Mouse (Mus musculus) hindbrain, embryonic 16.5 days (tissue): ENCODE measurements at regions not wholly inside any gene's neighbourhood (a gene's known extent, or its start where the extent isn't known, plus 50 kb on each side); places are given as distances from the start of the nearest gene placed in this dataset.

Source experiments
- ATAC-seq: fragments of 200-750 bp; cut with Nextera tagmentation; 2 replicates; pipeline ENCODE4 v1.8.0; 2017; ENCODE audit warnings: moderate TSS enrichment, moderate library complexity
- H3K27ac ChIP-seq: fragments of 300-500 bp; sonication (generic); 2 replicates; pipeline ENCODE4 v1.5.1; 2014; ENCODE audit warnings: low read depth, mild to moderate bottlenecking, control low read depth, low read length, moderate library complexity
- H3K27me3 ChIP-seq: fragments of 300-500 bp; sonication (generic); replicated peaks from 2 replicates; pipeline ENCODE4 v1.6.1; 2014; ENCODE audit warnings: low read length; ENCODE audit not compliant: control insufficient read depth, insufficient read depth
- H3K36me3 ChIP-seq: fragments of 300-500 bp; sonication (generic); 2 replicates; pipeline ENCODE4 v1.6.1; 2014; ENCODE audit warnings: mild to moderate bottlenecking, low read length, moderate library complexity, mixed read lengths; ENCODE audit not compliant: control insufficient read depth, insufficient read depth
- H3K4me1 ChIP-seq: fragments of 300-500 bp; sonication (generic); 2 replicates; pipeline ENCODE4 v1.6.1; 2014; ENCODE audit warnings: low read depth, low read length; ENCODE audit not compliant: control insufficient read depth, insufficient read depth
- H3K4me2 ChIP-seq: fragments of 300-500 bp; sonication (generic); 2 replicates; pipeline ENCODE4 v1.6.1; 2014; ENCODE audit warnings: mild to moderate bottlenecking, low read length, control low read depth, moderate library complexity
- H3K4me3 ChIP-seq: fragments of 300-500 bp; sonication (generic); 2 replicates; pipeline ENCODE4 v1.5.1; 2014; ENCODE audit warnings: mild to moderate bottlenecking, low read length, control low read depth, moderate library complexity
- H3K9ac ChIP-seq: fragments of 300-500 bp; sonication (generic); 2 replicates; pipeline ENCODE4 v1.6.1; 2014; ENCODE audit warnings: low read depth, mild to moderate bottlenecking, control low read depth, low read length, moderate library complexity
- H3K9me3 ChIP-seq: fragments of 300-500 bp; sonication (generic); 2 replicates; pipeline ENCODE4 v1.6.1; 2014; ENCODE audit warnings: mild to moderate bottlenecking, low read length, moderate library complexity; ENCODE audit not compliant: control insufficient read depth
- WGBS: fragments of 180-500 bp; shearing (Covaris S2); extraction: QIAGEN DNeasy Blood & Tissue Kit; methylation state at CpG from one replicate; pipeline ENCODE4 v1.1.7; 2014; 5-methylcytosine and 5-hydroxymethylcytosine counted together

GRCm38 (mm10) chr10:96466845-96467244, 150.0 kb upstream of the Btg1 start:
- Histone ChIP-seq H3K9ac (no peak overlapping the region), H3K9me3 (no peaks in the 10 kb centered on the region), H3K36me3 (no peaks in the 10 kb centered on the region), H3K27me3 (no peaks in the 10 kb centered on the region), H3K4me1 (no peaks in the 10 kb centered on the region), H3K4me2 (no peak overlapping the region), H3K27ac (no peak overlapping the region), H3K4me3 (no peak overlapping the region)
- 89% methylated on average over 3 of the region's 3 CpGs for WGBS
- ATAC-seq, result no peak

GRCm38 (mm10) chr10:96467661-96468060, 149.1 kb upstream of the Btg1 start:
- no peak overlapping the region for H3K4me2 ChIP-seq

GRCm38 (mm10) chr10:96471523-96471922, 145.3 kb upstream of the Btg1 start:
- Histone ChIP-seq H3K4me2 (no peak overlapping the region), H3K9me3 (no peaks in the 10 kb centered on the region), H3K4me1 (no peaks in the 10 kb centered on the region), H3K27me3 (no peaks in the 10 kb centered on the region), H3K27ac (no peak overlapping the region), H3K4me3 (no peak overlapping the region), H3K36me3 (no peaks in the 10 kb centered on the region), H3K9ac (no peak overlapping the region)
- ATAC-seq, result no peak

More at GRCm38 (mm10) chr10:96467661-96468060, 149.1 kb upstream of the Btg1 start:
- H3K9me3 ChIP-seq, result no peaks in the 10 kb centered on the region
- H3K27me3 ChIP-seq, result no peaks in the 10 kb centered on the region
- H3K36me3 ChIP-seq, result no peaks in the 10 kb centered on the region
- 84% methylated on average over 4 of the region's 4 CpGs for WGBS
- H3K4me1 ChIP-seq, result no peaks in the 10 kb centered on the region
- H3K9ac ChIP-seq, result no peak overlapping the region
- no peak overlapping the region for H3K27ac ChIP-seq
- no peak overlapping the region for H3K4me3 ChIP-seq
- ATAC-seq, result no peak

- ATAC-seq, result no peak
- H3K4me3 ChIP-seq, result no peak overlapping the region
Observed at GRCm38 (mm10) chr10:96479350-96479749, 137.5 kb upstream of the Btg1 start.

GRCm38 (mm10) chr10:96479786-96480185, 137.0 kb upstream of the Btg1 start:
- no peak overlapping the region for H3K4me3 ChIP-seq
- H3K9ac ChIP-seq, result no peak overlapping the region
- no peaks in the 10 kb centered on the region for H3K9me3 ChIP-seq
- ATAC-seq, result 0 out of 2 replicates have a peak, but pooled peaks have one; percentile 26
- H3K27ac ChIP-seq, result no peak overlapping the region; the same call in 1 of the 2 replicates
- H3K36me3 ChIP-seq, result no peaks in the 10 kb centered on the region
- no peaks in the 10 kb centered on the region for H3K4me1 ChIP-seq
- WGBS, result 50% methylated on average over 8 of the region's 8 CpGs
- H3K27me3 ChIP-seq, result no peaks in the 10 kb centered on the region
- no peak overlapping the region for H3K4me2 ChIP-seq

More at GRCm38 (mm10) chr10:96479350-96479749, 137.5 kb upstream of the Btg1 start:
- 71% methylated on average over 12 of the region's 12 CpGs for WGBS
- Histone ChIP-seq H3K9me3 (no peaks in the 10 kb centered on the region), H3K4me1 (no peaks in the 10 kb centered on the region), H3K27me3 (no peaks in the 10 kb centered on the region), H3K4me2 (no peak overlapping the region), H3K9ac (no peak overlapping the region), H3K27ac (no peak overlapping the region; the same call in 1 of the 2 replicates), H3K36me3 (no peaks in the 10 kb centered on the region)

GRCm38 (mm10) chr10:96480453-96481324, 136.1 kb upstream of the Btg1 start:
- Histone ChIP-seq H3K36me3 (no peaks in the 10 kb centered on the region), H3K9me3 (no peaks in the 10 kb centered on the region), H3K4me1 (no peaks in the 10 kb centered on the region), H3K27me3 (no peaks in the 10 kb centered on the region), H3K9ac (peak overlapping the region; percentile 24; the same call in 1 of the 2 replicates), H3K27ac (no peak overlapping the region; the same call in 1 of the 2 replicates), H3K4me3 (no peak overlapping the region), H3K4me2 (peak overlapping the region; percentile 11)
- 28% methylated on average over 14 of the region's 14 CpGs for WGBS
- ATAC-seq, result peak; percentile 94

- no peaks in the 10 kb centered on the region for H3K9me3 ChIP-seq
- no peaks in the 10 kb centered on the region for H3K36me3 ChIP-seq
- H3K27ac ChIP-seq, result no peak overlapping the region
- H3K27me3 ChIP-seq, result no peaks in the 10 kb centered on the region
- no peak overlapping the region for H3K4me2 ChIP-seq
- H3K9ac ChIP-seq, result no peak overlapping the region
- WGBS, result 64% methylated on average over 8 of the region's 8 CpGs
- H3K4me1 ChIP-seq, result no peaks in the 10 kb centered on the region
- H3K4me3 ChIP-seq, result no peak overlapping the region
- ATAC-seq, result no peak
Observed at GRCm38 (mm10) chr10:96481325-96481638, 135.5 kb upstream of the Btg1 start.

GRCm38 (mm10) chr10:96486724-96487123, 130.1 kb upstream of the Btg1 start:
- Histone ChIP-seq H3K9me3 (no peaks in the 10 kb centered on the region), H3K4me3 (no peak overlapping the region), H3K4me2 (no peak overlapping the region), H3K9ac (no peak overlapping the region), H3K36me3 (no peaks in the 10 kb centered on the region), H3K27me3 (no peaks in the 10 kb centered on the region), H3K27ac (no peak overlapping the region), H3K4me1 (no peaks in the 10 kb centered on the region)
- 98% methylated on average over 3 of the region's 3 CpGs for WGBS
- ATAC-seq, result no peak

GRCm38 (mm10) chr10:96493706-96494105, 123.1 kb upstream of the Btg1 start:
- ATAC-seq, result no peak
- Histone ChIP-seq H3K36me3 (no peaks in the 10 kb centered on the region), H3K4me2 (no peak overlapping the region), H3K27ac (no peak overlapping the region), H3K4me1 (no peaks in the 10 kb centered on the region), H3K27me3 (no peaks in the 10 kb centered on the region), H3K9me3 (no peaks in the 10 kb centered on the region), H3K4me3 (no peak overlapping the region), H3K9ac (no peak overlapping the region)
- WGBS, result 47% methylated on average over 1 of the region's 1 CpGs
